Mouse (Mus musculus) lung, postnatal 36 days (tissue): ENCODE data around the gene Psmc3ip.
"Not testable (repeated sequence)": the region's sequence is repeated elsewhere in the genome, so short reads cannot be mapped to it uniquely, and the experiment has no call there.

Experiments used
- DNase-seq: peaks from one replicate; pipeline ENCODE4 v3.0.0; 2022; ENCODE audit warnings: mixed read lengths

The Psmc3ip gene

DNA sequence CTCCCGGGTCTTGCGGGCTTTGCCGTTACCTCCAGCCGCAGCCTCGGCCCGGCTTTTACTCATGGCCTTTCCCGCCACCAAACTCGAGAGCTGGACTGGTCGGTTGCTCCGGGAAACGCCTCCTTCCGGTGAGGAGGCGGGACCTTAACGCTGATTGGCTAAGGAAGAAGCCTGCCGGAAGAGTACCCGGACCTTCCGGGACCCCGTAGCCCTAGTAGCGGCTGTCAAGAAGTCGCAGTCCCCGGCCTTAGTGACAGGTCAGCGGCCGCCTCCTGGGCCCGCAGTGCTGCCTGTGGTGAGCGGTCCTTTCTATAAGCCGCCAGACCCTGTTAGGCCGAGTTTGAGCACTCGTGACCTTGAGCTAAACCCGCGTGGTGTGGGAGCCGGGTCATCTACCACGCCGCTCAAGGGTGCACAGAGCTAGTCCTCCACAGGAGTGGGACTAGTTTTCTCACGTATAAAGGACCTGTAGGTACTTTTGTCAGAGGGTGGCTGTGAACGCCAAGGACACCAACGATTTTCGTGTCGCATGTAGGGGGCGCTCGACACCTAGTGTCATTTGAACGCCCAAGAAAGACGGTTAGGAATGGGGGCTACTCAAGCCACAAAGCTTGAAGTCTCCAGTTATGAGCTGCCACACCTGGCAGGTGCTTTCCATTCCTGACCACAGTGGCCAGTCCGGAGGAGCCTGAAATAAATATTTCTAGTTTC lies at the start of gene Psmc3ip:
TSS of gene Psmc3ip (minus strand) at position 123 of the 711 bp plus-strand sequence.
- peak; percentile 98 for DNase-seq

DNA sequence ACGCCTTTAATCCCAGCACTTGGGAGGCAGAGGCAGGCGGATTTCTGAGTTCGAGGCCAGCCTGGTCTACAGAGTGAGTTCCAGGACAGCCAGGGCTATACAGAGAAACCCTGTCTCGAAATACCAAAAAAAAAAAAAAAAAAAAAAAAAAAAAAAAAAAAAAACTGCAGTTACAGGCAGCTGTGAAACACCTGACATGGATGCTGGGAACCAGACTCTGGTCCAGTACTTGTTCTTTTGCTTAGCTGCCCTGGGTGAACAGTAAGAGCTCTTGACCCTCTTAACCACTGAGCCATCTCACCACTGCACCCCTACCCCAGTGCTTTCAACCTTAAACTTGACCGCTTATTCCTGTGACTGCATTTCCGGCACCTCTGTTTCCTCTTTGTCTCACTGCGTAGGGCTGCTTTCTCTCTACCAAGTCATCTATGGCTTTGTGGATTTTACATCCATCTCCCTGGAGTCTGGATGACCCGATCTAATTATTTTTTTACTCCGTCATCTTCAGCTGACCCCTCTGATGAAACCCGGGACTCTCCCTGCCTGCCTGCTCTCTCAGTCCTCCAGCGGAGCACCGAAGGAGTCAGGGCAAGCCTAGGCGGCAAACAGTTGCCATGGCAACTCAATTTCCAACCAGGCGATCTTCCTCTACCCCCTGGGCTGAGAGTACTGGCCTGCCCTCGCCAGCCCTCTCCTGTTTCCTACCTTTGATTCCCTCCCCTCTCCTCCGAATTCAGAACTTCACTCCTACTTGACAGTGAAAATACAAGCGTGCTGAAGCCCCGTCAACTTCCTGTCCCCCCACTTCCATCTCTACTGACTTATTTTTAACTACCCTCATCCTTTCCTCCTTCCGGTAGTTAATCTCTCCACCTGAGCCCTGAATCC lies 48.3 kb upstream of the Psmc3ip start:
- DNase-seq = no peak

DNA sequence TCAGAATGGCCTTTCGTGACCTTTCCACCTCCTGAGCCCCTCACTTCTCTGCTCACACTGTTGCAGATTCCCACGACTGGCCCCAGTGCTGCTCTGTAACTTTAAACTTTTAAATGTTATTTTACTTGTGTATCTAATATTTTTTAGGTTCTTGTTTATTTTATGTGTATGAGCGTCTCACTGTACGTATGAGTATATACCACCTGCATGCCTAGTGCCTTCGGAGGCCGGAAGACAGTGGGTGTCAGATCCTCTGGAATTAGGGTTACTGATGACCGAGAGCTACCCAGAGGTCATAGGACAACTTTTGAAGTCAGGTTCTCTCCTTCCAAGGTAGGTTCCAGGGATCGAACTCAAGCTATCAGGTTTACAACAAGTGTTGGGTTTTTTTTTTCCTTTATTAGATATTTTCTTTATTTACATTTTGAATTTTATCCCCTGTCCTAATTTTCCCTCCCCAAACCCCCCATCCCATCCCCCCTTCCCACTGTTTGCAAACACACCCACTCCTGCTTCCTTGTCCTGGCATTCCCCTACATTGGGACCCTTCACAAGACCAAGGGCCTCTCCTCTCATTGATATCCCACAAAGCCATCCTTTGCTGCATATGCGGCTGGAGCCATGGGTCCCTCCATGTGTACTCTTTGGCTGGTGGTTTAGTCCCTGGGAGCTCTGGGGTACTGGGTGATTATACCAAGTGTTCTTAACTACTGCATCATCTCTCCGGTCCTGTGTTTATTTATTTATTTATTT lies 47.2 kb upstream of the Psmc3ip start:
- DNase-seq = no peak

DNA sequence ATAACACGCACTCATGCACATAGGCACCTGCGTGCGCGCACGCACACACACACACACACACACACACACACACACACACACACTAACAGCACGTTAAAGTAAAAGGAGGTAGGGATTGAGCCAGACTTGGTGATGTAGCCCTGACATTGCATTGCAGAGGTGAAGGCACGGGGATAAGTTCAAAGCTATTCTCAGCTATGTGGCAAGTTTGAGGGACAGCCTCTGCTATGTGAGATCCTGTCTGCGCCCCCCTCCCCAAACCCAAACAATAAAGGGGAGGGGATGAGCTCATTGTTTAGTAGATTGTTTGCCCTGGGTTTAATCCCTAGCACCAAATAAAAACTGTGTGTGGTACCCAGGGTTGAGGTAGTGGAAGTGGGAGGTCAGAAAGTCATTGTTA lies 45.9 kb upstream of the Psmc3ip start:
- no peak for DNase-seq

DNA sequence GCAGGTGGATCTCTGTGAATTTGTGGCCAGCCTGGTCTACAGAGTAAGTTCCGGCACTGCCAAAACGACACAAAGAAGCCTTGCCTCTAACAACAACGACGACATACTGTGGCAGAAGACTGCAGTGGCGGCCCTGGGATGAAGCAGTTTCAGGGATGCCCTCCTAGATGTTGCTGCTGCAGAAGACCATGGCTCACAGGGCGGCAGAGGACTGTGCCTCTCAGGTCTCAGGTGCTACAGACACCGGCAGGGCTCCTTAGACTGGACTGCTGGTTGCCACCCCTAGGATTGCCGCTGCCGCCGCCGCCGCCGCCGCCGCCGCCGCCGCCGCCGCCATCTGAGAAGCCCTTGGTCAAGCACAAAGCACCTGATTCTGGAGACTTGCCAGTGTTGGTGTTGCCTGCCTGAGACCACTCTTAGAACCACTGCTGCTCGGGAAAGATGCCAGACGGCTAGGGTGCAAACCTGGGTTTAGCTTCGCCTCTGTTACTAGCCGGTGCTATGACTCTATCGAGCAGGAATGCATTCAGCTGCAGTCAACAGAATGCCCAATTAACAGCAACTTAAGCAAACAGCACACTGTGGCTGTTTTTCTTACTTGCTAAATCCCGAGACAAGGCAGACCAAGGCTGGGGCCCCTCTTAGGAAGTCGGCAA lies 45.1 kb upstream of the Psmc3ip start:
- peak; percentile 59 for DNase-seq

DNA sequence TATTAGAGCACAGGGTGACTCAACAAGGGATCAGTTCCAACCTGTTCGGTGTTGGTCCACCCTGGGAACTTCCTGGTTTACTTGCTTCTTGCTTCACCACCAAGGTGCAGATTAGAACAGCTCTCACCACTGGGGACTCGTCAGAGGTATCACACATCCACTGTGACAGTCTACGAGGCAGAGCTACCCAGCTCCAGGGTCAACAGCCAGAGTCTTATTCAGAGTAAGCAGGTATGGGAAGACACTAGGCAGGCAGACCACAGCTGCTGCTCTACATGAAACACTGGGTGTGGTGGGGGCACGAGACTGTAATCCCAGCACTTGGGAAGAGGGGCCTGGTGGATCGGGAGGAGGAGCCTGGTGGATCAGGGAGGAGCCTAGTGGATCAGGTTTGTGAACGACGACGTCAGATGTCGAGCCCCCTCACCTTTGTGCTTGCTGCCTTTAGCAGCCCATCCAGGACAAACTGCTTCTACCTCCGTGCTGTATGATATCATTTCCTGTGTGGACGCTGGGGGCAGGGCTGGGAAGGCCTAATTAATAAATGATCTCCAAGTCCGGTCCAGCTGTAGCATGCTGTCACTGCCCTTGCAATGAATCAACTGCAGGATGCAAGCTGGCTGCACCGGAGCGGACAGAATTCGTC lies 43.4 kb upstream of the Psmc3ip start:
- DNase-seq = no peak

DNA sequence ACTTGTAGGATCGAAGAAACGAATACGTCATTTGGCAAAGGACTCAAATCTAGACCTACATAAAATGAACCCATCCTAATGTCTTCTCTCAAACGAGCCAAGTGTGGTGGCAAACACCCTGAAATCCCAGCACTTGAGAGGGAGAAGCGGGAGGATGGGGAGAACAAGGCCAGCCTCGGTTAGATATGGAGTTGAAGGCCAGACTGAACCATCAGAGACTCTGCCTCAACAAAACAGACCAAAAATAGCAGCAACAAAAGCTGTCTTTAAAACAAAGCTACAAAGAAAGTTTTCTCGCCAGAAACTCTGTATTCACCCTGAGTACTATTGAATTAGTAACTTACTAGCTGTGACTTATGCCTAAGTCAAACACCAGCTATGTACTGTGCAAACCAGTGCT lies 41.8 kb upstream of the Psmc3ip start:
- no peak for DNase-seq

DNA sequence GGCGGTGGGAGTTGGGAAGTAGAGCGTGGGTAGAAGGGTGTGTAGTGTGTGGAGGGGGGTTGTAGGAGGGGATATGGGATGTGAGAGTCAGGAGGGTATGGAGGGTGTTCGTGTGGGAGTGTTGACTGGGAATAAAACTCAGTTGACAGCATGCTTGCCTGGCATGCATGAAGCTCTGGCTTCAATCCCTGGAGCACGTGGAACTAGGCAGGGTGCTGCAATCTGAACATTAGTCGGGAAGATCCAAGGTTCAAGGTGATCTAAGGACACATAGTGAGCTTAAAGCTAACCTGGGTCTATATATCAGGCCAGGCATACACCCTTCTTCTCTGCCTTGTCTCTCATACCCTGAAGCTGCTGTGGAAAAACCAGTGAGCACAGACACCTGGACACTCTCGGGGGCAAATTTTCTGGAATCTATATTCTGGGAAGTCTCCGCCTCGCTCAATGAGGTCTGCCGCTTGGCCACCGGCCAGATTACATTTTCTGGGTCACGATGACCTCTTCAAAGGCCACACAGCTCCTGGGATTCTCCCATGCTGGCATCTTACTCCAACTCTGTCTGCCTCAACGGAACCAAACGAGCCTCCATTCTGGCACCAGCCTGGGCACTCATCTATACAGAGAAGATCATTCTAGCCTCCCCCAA lies 39.1 kb upstream of the Psmc3ip start:
- DNase-seq = no peak

DNA sequence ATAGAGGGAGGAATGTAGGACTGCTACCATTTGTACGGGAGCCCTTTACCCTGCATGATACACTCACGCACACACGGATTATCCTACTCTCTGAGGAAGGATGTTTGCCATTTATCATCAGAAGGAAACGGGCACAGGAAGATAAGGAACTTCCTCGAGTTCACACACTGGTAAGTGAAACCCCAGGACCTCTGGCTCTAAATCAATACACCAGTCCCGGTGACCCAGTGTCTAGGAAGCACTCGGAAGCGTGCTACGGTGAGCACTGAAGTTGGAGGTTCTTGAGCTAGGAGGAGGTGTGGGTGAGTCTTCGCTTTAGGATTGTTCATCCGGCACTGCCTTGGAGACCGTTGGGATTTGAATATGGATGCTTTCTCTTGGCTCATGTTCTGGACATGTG lies 37.8 kb upstream of the Psmc3ip start:
- peak; percentile 30 for DNase-seq

DNA sequence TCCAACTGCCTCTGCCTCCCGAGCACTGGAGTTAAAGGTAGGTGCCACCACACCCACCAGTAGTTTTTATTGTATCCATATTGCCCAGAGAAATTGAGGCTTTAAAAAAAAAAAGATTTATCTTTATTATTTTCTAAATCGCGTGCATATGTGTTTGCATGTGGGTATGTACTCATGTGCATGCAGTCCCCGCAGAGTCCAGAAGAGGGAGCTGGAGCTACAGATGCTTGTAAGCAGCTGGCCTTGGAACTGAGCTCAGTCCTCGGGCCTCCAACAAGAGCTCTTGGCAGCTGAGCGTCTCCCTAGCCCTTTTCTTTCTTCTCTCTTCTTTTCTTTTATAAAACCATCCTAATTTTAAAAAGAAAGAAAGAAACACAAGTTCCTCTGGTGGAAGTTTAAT lies 36.5 kb upstream of the Psmc3ip start:
- DNase-seq = peak; percentile 25

DNA sequence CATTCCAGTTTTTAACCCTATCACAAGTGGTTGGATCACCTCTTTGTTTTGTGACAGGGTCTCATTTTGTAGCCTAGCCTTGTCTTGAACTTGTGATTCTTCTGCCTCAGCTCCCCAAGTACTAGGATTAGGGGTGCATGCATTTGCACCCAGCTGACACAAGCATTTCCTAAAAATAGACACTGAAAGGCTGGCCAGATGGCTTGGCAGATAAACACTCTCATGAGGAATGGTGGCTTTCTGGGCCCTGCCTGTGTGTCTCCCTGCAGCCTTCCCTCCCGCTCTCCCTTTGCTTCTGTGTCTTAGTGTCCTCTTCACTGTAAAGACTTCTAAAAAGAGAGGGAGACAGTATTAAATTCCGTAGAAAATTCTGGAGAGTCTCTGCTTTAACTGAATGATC lies 36.0 kb upstream of the Psmc3ip start:
- DNase-seq = no peak

DNA sequence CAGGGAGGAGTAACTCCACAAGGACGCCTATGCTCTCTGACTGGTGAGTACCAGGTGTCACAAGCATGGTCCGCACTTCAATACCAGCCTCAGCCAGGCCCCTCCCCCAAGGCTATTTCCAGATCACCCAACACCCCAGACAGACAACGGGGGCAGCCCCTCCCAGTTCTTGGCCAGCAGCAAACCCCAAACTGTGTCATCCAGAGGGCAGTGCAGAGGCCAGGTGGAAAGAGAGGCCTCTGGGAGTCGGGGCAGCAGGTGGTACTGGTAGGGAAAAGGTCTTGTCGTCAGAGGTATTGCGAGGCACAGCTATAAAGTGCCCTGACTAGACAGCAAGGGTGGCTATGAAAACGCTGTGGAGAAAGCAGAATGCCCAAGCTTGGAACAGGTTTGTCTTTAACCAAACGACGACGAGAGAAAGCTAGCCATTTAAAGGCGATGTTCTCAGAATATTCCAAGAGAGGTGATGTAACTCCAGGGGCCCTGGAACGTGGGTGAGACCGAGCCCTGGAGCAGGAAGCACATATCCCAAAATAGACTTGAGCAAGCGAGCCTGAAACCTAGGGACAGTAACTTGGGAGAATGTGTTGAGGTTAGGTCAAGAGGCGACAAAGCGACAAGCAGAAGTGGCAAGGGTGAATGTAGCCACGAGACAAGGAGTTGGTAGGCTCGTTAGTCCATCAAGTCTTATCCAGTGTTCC lies 35.0 kb upstream of the Psmc3ip start:
- peak; percentile 29 for DNase-seq

DNA sequence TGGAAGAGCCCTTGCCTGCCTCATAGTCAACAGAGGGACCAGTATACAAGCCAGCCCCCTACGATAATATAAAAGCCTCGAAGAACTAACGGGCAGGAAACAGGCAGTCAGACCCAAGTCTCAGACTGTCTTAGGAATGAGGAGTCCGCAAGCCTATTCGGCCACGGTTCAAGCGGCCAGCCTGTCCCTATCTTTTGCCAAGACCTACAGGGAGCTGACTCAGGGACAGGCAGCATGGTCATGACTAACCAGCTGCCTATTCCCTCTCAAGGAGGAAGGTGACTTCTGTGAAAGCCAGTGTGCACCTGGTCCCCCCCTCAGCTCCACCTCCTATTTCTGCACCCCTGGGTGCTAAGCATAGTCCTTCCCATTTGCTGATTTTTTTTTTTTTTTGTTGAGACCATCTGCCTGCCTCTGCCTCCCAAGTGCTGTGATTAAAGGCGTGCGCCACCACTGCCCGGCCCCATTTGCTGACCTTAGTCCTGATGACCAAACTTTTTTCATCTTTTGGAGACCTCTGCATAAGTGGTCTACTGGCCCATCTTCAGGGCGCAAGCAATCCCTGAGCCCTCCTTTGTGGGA lies 33.9 kb upstream of the Psmc3ip start:
- no peak for DNase-seq

DNA sequence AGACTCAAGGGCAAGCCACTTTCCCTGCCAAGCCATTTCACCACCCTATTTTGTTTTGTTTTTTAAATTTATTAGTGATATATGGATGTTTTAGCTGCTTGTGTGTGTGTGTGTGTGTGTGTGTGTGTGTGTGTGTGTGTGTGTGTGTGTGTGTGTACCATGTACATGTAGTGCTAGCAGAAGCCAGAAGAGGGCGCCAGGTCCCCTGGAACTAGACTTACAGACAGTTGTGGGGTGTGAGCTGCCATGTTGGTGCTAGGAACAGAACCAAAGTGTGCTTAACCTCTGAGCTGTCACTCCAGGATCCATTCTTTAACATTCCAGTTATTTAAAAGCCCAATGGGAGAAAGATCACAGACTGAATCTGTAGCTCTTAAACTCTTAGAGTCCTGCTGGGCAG lies 31.8 kb upstream of the Psmc3ip start:
- DNase-seq = peak; percentile 19

DNA sequence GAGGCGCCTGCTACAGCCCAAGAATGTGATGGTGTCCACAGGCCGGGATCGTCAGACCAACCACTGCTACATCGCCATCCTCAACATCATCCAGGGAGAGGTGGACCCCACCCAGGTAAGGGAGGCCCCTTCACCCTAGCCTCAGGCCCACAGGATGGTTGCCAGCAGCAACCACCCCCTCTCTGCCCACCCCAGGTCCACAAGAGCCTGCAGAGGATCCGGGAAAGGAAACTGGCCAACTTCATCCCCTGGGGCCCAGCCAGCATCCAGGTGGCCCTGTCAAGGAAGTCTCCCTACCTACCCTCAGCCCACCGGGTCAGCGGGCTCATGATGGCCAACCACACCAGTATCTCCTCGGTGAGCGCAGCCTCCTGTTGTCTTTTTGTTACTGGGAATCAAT lies 29.8 kb upstream of the Psmc3ip start:
- not testable (repeated sequence) for DNase-seq

DNA sequence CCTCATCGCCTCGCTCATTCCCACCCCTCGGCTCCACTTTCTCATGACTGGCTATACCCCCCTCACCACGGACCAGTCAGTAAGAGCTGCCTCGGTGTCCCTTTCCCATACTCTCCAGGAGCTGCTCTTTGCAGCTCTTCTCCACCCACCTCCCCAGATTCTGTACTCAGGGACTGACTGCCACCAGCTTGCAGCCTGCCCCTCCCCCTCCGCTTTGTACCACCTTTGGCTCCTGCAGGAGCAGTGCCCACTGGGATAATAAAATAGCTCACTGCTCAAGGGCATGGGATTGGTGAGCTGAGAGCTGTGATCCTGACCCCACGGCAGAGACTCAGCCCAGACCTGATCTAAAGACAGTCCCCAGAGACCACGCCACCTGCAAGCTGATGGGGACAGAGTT lies 29.3 kb upstream of the Psmc3ip start:
- DNase-seq = not testable (repeated sequence)

DNA sequence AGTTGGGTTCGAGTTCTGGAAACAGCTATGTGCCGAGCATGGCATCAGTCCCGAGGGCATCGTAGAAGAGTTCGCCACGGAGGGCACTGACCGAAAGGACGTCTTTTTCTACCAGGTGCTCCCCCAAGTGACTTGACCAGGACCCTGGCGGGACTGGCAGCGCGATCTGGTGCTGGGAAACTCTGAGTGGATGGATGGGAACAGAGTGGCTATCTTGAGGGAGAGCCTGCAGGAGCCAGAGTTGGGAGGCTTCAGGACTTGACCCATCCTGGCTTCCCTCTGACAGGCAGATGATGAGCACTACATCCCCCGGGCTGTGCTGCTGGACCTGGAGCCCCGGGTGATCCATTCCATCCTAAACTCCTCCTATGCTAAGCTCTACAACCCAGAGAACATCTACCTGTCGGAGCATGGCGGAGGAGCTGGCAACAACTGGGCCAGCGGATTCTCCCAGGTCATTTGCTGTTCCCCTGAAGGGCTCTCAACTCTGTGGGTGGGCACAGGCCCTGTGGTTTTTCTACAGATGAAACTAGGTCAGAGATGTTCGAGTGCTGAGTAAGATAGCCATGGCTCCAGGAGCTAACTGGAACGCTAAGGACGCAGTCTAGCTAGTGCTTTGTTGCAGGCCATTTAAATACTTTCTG lies 25.4 kb upstream of the Psmc3ip start:
- no peak for DNase-seq

DNA sequence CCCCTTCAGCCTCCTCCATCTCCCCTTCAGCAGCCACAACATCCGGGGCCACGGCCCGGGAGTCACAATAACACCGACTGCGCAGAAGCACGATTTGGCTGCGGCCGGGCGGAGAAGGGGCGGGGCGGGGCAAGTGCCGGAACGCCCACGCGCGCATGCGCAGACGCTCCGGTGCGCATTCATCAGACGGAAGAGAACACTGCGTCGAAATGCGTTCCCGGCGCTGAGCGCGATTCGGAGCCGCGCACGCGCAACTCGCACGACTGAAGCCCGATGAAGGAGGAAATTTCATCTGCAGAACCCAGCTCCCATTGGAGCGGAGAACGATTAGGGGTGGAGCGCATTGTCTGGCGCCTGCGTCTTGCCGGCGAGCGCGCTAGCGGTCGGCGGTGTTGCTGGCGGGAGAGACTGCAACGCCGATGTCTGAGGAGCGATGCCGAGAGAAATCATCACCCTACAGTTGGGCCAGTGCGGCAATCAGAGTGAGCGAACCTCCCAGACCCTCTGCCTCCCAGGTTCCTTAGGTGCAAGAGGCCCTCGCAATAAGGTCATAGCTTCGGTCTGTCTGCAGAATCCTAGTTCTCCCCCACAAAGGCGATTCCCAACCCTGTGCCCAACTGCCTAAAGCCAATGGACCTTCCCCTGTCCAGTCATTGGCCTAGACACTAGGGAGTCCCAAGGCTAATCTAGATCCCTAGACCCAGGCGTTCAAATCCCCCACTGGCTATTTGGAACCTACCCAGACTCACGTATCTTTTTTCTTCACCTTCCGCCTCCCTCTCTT lies 24.7 kb upstream of the Psmc3ip start, which contains the start of the genes Retreg3 and Tubg1:
TSS of gene Retreg3 (minus strand) at position 133 of the 784 bp plus-strand sequence.
TSS of gene Tubg1 (plus strand) at position 178 of the 784 bp plus-strand sequence.
- peak; percentile 98 for DNase-seq

DNA sequence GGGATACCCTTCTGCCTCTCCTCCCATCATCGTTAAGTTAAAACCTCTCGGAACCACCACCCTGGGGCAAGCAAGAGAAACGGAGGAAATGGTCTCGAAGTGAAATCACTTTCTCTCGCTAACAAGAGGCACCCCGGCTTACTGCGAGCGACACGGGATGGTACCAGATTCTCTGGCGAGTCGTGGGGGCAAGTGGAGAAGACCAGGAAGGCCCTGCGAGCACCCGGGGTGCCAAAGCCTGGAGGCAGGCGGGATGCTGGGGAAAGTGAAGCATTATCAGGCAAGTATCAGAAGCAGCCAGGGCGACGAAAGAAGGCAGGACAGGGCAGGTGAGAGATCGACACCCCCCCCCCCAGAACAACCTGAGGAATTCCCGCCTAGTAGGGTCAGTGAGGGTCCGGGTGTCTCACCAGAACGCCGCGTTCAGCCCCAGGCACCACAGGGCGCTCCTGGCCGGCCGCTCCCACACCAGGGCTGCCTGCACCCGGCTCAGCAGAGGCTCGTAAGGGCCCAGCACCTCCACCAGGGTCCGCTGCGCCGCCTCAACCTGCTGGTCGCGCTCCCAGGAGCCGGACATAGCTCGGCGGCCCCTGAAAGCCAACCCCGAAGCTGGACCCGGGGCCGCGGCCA lies 24.0 kb upstream of the Psmc3ip start:
- DNase-seq = peak; percentile 8
